Mouse (Mus musculus) MEL (cell line): Measurements from ENCODE around the gene Cdk2ap2. TPM values are rescaled to one million over a fixed set of nuclear protein-coding genes. Genes with fewer than 3 reads are reported as not detected.
A peak's percentile ranks its signal among the peaks of the same experiment; 100 is the strongest.

ENCODE experiments used
- DNase-seq: peaks from one replicate; pipeline ENCODE4 v3.0.0; 2011; ENCODE audit warnings: low read depth, low spot score
- H3K27ac ChIP-seq: 2 replicates; pipeline ENCODE4 v1.5.1; 2012; ENCODE audit warnings: low read depth, mild to moderate bottlenecking, control low read depth, low read length, moderate library complexity; ENCODE audit not compliant: control insufficient read depth
- H3K27me3 ChIP-seq, 2 experiments: fragments of 150-350 bp in 1 of 2; sonication (generic) in 1 of 2; 2 replicates each; pipeline ENCODE4 v1.6.1; 2012; ENCODE audit warnings: low read length in 2 of 2, mild to moderate bottlenecking in 2 of 2, improper control_type of control experiment in 1 of 2, moderate library complexity in 1 of 2; ENCODE audit not compliant: insufficient read depth in 2 of 2, control insufficient read depth in 1 of 2
- H3K36me3 ChIP-seq, 2 experiments: 2 replicates each; pipeline ENCODE4 v1.6.1; 2012 to 2014; ENCODE audit warnings: low read length in 2 of 2, improper control_type of control experiment in 1 of 2, inconsistent platforms in 1 of 2, mild to moderate bottlenecking in 1 of 2; ENCODE audit not compliant: insufficient read depth in 2 of 2, control insufficient read depth in 1 of 2
- H3K4me1 ChIP-seq, 2 experiments: fragments of 150-350 bp in 1 of 2; sonication (generic) in 1 of 2; 2 replicates each; pipeline ENCODE4 v1.6.1; 2012; ENCODE audit warnings: low read length in 2 of 2, improper control_type of control experiment in 1 of 2, mild to moderate bottlenecking in 1 of 2; ENCODE audit not compliant: insufficient read depth in 2 of 2, control insufficient read depth in 1 of 2
- H3K4me3 ChIP-seq, 2 experiments: fragments of 150-350 bp in 1 of 2; sonication (generic) in 1 of 2; 2 replicates each; pipeline ENCODE4 v1.5.1; 2012; ENCODE audit warnings: low read depth in 2 of 2, low read length in 2 of 2, mild to moderate bottlenecking in 2 of 2, moderate library complexity in 2 of 2, control low read depth in 1 of 2, improper control_type of control experiment in 1 of 2; ENCODE audit not compliant: control insufficient read depth in 1 of 2, insufficient read depth in 1 of 2
- H3K79me2 ChIP-seq: 2 replicates; pipeline ENCODE4 v1.6.1; 2012; ENCODE audit warnings: mild to moderate bottlenecking, low read length, moderate library complexity; ENCODE audit not compliant: control insufficient read depth, poor library complexity, insufficient read depth
- H3K9ac ChIP-seq: 2 replicates; pipeline ENCODE4 v1.6.1; 2012; ENCODE audit warnings: low read depth, mild to moderate bottlenecking, control low read depth, low read length, moderate library complexity; ENCODE audit not compliant: control insufficient read depth, poor library complexity, severe bottlenecking
- H3K9me3 ChIP-seq: fragments of 150-350 bp; sonication (generic); replicated peaks from 2 replicates; pipeline ENCODE4 v1.6.1; 2012; ENCODE audit warnings: mild to moderate bottlenecking, low read length, improper control_type of control experiment, moderate library complexity; ENCODE audit not compliant: insufficient read depth
- BHLHE40 ChIP-seq: IDR thresholded peaks from 2 replicates; pipeline ENCODE4 v1.6.1; 2012; ENCODE audit warnings: low read depth, mild to moderate bottlenecking, inconsistent platforms, low read length, improper control_type of control experiment, borderline replicate concordance
- CHD1 ChIP-seq: IDR thresholded peaks from 2 replicates; pipeline ENCODE4 v1.6.1; 2012; ENCODE audit warnings: low read depth, mild to moderate bottlenecking, inconsistent platforms, low read length, improper control_type of control experiment
- CHD2 ChIP-seq: IDR thresholded peaks from 2 replicates; pipeline ENCODE4 v1.6.1; 2011; ENCODE audit warnings: low read length, improper control_type of control experiment
- ELF1 ChIP-seq: IDR thresholded peaks from 2 replicates; pipeline ENCODE4 v1.6.1; 2014; ENCODE audit warnings: low read depth, mild to moderate bottlenecking, inconsistent platforms, low read length, improper control_type of control experiment, moderate library complexity
- EP300 ChIP-seq, 2 experiments: IDR thresholded peaks; 2 replicates each; pipeline ENCODE4 v1.6.1; 2011; ENCODE audit warnings: improper control_type of control experiment in 2 of 2, low read length in 2 of 2, low read depth in 1 of 2, mild to moderate bottlenecking in 1 of 2
- ETS1 ChIP-seq: IDR thresholded peaks from 2 replicates; pipeline ENCODE4 v1.6.1; 2012; ENCODE audit warnings: low read depth, mild to moderate bottlenecking, inconsistent platforms, low read length, improper control_type of control experiment, moderate library complexity
- GATA1 ChIP-seq: IDR thresholded peaks from 2 replicates; pipeline ENCODE4 v1.6.1; 2011; ENCODE audit warnings: low read depth, low read length, improper control_type of control experiment
- HCFC1 ChIP-seq: IDR thresholded peaks from 2 replicates; pipeline ENCODE4 v1.6.1; 2012; ENCODE audit warnings: low read depth, mild to moderate bottlenecking, inconsistent platforms, low read length, improper control_type of control experiment, moderate library complexity
- JUND ChIP-seq: IDR thresholded peaks from 2 replicates; pipeline ENCODE4 v1.6.1; 2011; ENCODE audit warnings: low read depth, mild to moderate bottlenecking, improper control_type of control experiment, low read length
- KAT2A ChIP-seq: conservative IDR thresholded peaks from 2 replicates; pipeline ENCODE4 v1.6.1; 2012; ENCODE audit warnings: low read depth, low read length, improper control_type of control experiment, inconsistent platforms
- MAX ChIP-seq: IDR thresholded peaks from 2 replicates; pipeline ENCODE4 v1.6.1; 2011; ENCODE audit warnings: low read length, improper control_type of control experiment
- MAZ ChIP-seq: IDR thresholded peaks from 2 replicates; pipeline ENCODE4 v1.6.1; 2012; ENCODE audit warnings: low read depth, mild to moderate bottlenecking, inconsistent platforms, low read length, improper control_type of control experiment
- MXI1 ChIP-seq: IDR thresholded peaks from 2 replicates; pipeline ENCODE4 v1.6.1; 2011; ENCODE audit warnings: mild to moderate bottlenecking, low read depth, low read length, improper control_type of control experiment
- MYB ChIP-seq: IDR thresholded peaks from 2 replicates; pipeline ENCODE4 v1.6.1; 2011; ENCODE audit warnings: mild to moderate bottlenecking, low read depth, low read length, improper control_type of control experiment
- MYC ChIP-seq: IDR thresholded peaks from 2 replicates; pipeline ENCODE4 v1.6.1; 2011; ENCODE audit warnings: low read depth, mild to moderate bottlenecking, low read length, improper control_type of control experiment, moderate library complexity
- NELFE ChIP-seq: IDR thresholded peaks from 2 replicates; pipeline ENCODE4 v1.6.1; 2011; ENCODE audit warnings: low read depth, low read length, improper control_type of control experiment
- NRF1 ChIP-seq: IDR thresholded peaks from 2 replicates; pipeline ENCODE4 v1.6.1; 2014; ENCODE audit warnings: low read depth, mild to moderate bottlenecking, inconsistent platforms, low read length, improper control_type of control experiment, moderate library complexity; ENCODE audit not compliant: poor library complexity, insufficient read depth, severe bottlenecking
- POLR2A ChIP-seq, 2 experiments: IDR thresholded peaks; 2 replicates each; pipeline ENCODE4 v1.6.1; 2011 to 2012; ENCODE audit warnings: low read length in 2 of 2, mild to moderate bottlenecking in 2 of 2, control low read depth in 1 of 2, improper control_type of control experiment in 1 of 2, low read depth in 1 of 2, moderate library complexity in 1 of 2; ENCODE audit not compliant: control insufficient read depth in 1 of 2, insufficient read depth in 1 of 2, poor library complexity in 1 of 2
- POLR2AphosphoS2 ChIP-seq: IDR thresholded peaks from 2 replicates; pipeline ENCODE4 v1.6.1; 2011; ENCODE audit warnings: low read length, improper control_type of control experiment
- SIN3A ChIP-seq: IDR thresholded peaks from 2 replicates; pipeline ENCODE4 v1.6.1; 2012; ENCODE audit warnings: low read length, improper control_type of control experiment, inconsistent platforms
- TBP ChIP-seq: IDR thresholded peaks from 2 replicates; pipeline ENCODE4 v1.8.0; 2011; ENCODE audit warnings: low read depth, low read length, improper control_type of control experiment
- TCF12 ChIP-seq: IDR thresholded peaks from 2 replicates; pipeline ENCODE4 v1.6.1; 2014; ENCODE audit warnings: low read depth, mild to moderate bottlenecking, inconsistent platforms, low read length, improper control_type of control experiment, moderate library complexity
- UBTF ChIP-seq: IDR thresholded peaks from 2 replicates; pipeline ENCODE4 v1.6.1; 2012; ENCODE audit warnings: low read depth, mild to moderate bottlenecking, inconsistent platforms, low read length, improper control_type of control experiment, moderate library complexity, borderline replicate concordance; ENCODE audit not compliant: insufficient read depth
- USF2 ChIP-seq, 2 experiments: IDR thresholded peaks; 2 replicates each; pipeline ENCODE4 v1.6.1; 2011 to 2012; ENCODE audit warnings: improper control_type of control experiment in 2 of 2, low read length in 2 of 2, borderline replicate concordance in 1 of 2, inconsistent platforms in 1 of 2, low read depth in 1 of 2, mild to moderate bottlenecking in 1 of 2; ENCODE audit not compliant: insufficient read depth in 1 of 2
- ZC3H11A ChIP-seq: IDR thresholded peaks from 2 replicates; pipeline ENCODE4 v1.6.1; 2012; ENCODE audit warnings: low read depth, mild to moderate bottlenecking, inconsistent platforms, low read length, improper control_type of control experiment
- ZKSCAN1 ChIP-seq: IDR thresholded peaks from 2 replicates; pipeline ENCODE4 v1.6.1; 2012; ENCODE audit warnings: low read depth, mild to moderate bottlenecking, inconsistent platforms, low read length, improper control_type of control experiment, moderate library complexity
- ZMIZ1 ChIP-seq: IDR thresholded peaks from 2 replicates; pipeline ENCODE4 v1.6.1; 2012; ENCODE audit warnings: low read depth, mild to moderate bottlenecking, inconsistent platforms, low read length, improper control_type of control experiment, moderate library complexity
- ZNF384 ChIP-seq: IDR thresholded peaks from 2 replicates; pipeline ENCODE4 v1.6.1; 2012; ENCODE audit warnings: low read depth, mild to moderate bottlenecking, inconsistent platforms, low read length, improper control_type of control experiment
- polyA plus RNA-seq, 2 experiments: library from polyadenylated mRNA; stranded (reverse) in 1 of 2; unstranded in 1 of 2; fragments of >175 nt in 1 of 2; fragments of >200 nt in 1 of 2; gene quantifications; 2 replicates each; pipeline versions ENCODE4 v1.2.1 to v1.2.4; 2012; ENCODE audit warnings: low replicate concordance in 2 of 2, low read depth in 1 of 2; ENCODE audit not compliant: insufficient read length in 2 of 2, insufficient read depth in 1 of 2, missing spikeins in 1 of 2
- total RNA-seq: library from RNA; depleted of rRNA; stranded (reverse); fragments of 300-350 nt; gene quantifications from 2 replicates; pipeline ENCODE4 v1.2.3, GENCODE M21; 2012; rRNA removed

Cdk2ap2 gene
- 53.4 and 53.5 TPM in 2 replicates for total RNA-seq
- 10 to 100 TPM in 1 of 2 experiments, not detected in 1; 97.6 TPM for polyA plus RNA-seq

GRCm38 (mm10) chr19:4096642-4097440 lies at the start of gene Cdk2ap2:
Gene Cdk2ap2 (plus strand): TSS chr19:4097182.
- peak within 1 kb of the TSS; percentile 88 to 93 for H3K4me3 ChIP-seq
- peaks cover 0 to 26% of the 10 kb centered on the region in 2 experiments; a peak in 3 of 4 replicates for H3K4me1 ChIP-seq
- peak; percentile 100 for DNase-seq
- H3K9ac ChIP-seq: peak within 1 kb of the TSS; percentile 87
- H3K27me3 ChIP-seq: no peaks in the 10 kb centered on the region
- peak within 1 kb of the TSS; percentile 94 for H3K27ac ChIP-seq
- H3K36me3 ChIP-seq: peaks cover 0 to 13% of the 10 kb centered on the region in 2 experiments; a peak in 2 of 4 replicates
- TF ChIP-seq GATA1: no peak
- TF ChIP-seq MXI1: peak; percentile 83
- TF ChIP-seq HCFC1: peak; percentile 79
- no peak for TF ChIP-seq JUND
- 0 out of 2 replicates have a peak, but pooled peaks have one; percentile 55 for TF ChIP-seq ZMIZ1
- no peak for TF ChIP-seq ZC3H11A
- TF ChIP-seq USF2 (IDR thresholded peaks at IDR 0.05; ENCODE audit: borderline replicate concordance in 1 of 2, insufficient read depth in 1 of 2, low read depth in 1 of 2, low read length in 2 of 2): no peak
- no peak for TF ChIP-seq MYB
- peak; percentile 21; the same call in 1 of the 2 replicates for TF ChIP-seq ETS1
- TF ChIP-seq ELF1: peak; percentile 73
- no peak for TF ChIP-seq EP300 (IDR thresholded peaks at IDR 0.05; ENCODE audit: low read depth in 1 of 2, low read length in 2 of 2)
- TF ChIP-seq MAZ: peak; percentile 39; the same call in 1 of the 2 replicates
- TF ChIP-seq POLR2AphosphoS2: peak; percentile 19; the same call in 1 of the 2 replicates
- peak; percentile 51; the same call in 1 of the 2 replicates for TF ChIP-seq MYC
- peak; percentile 71; the same call in 1 of the 2 replicates for TF ChIP-seq MAX
- TF ChIP-seq BHLHE40: no peak
- no peak for TF ChIP-seq CHD1
- no peak for TF ChIP-seq ZKSCAN1
- peak; percentile 87 for TF ChIP-seq CHD2
- TF ChIP-seq NELFE: peak; percentile 61
- no peak for TF ChIP-seq ZNF384
- no peak; the same call in 1 of the 2 replicates for TF ChIP-seq KAT2A
- peak; percentile 56 to 86; a peak in 3 of 4 replicates for TF ChIP-seq POLR2A (IDR thresholded peaks at IDR 0.05; ENCODE audit: control insufficient read depth in 1 of 2, insufficient read depth in 1 of 2, low read depth in 1 of 2, low read length in 2 of 2, poor library complexity in 1 of 2)
- peak; percentile 86 for TF ChIP-seq TBP
- TF ChIP-seq SIN3A: peak; percentile 96
- TF ChIP-seq UBTF: no peak
- peak; percentile 95 for TF ChIP-seq NRF1
- TF ChIP-seq TCF12: no peak
- TF ChIP-seq, all 39 proteins: peak for 15
- peaks cover 7% of the 10 kb centered on the region for H3K79me2 ChIP-seq
- no peaks in the 10 kb centered on the region for H3K9me3 ChIP-seq
